Mouse (Mus musculus): ENCODE data around the gene 4930404N11Rik. TPM values are rescaled to one million over a fixed set of nuclear protein-coding genes. Genes with fewer than 3 reads are reported as not detected.

The 4930404N11Rik gene
- polyA plus RNA-seq, 2 experiments: 0.37 to 0.43 TPM

DNA sequence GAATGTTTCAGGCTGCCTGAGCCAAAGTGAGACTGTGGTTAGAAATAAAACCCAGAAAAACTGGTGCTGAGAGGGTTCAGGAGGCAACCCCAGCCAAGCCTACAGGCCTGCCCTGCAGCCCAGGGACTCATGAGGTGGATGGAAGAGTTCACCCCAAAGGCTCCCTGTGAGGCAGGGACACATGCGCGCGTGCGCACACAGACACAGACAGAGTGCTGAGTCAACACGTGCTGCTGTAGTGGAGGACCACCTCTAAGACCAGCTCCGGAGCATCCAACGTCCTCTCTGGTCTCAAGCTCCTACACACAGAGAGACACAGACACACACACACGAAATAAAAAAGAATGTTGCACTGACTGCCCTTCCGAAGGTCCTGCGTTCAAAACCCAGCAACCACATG lies 9.7 kb upstream of the 4930404N11Rik start:
- Histone ChIP-seq H3K4me1 (ENCODE audit: control insufficient read depth, insufficient read depth, low read length) (peaks cover 15% of the 10 kb centered on the region), H3K4me3 (replicated peaks; ENCODE audit: low read length) (no peak overlapping the region), H3K9ac (ENCODE audit: low read depth, low read length, severe bottlenecking) (no peak overlapping the region), H3K27ac (replicated peaks; ENCODE audit: low read depth, low read length) (no peak overlapping the region), H3K27me3 (ENCODE audit: control insufficient read depth, insufficient read depth, low read length) (no peaks in the 10 kb centered on the region), H3K36me3 (ENCODE audit: control insufficient read depth, insufficient read depth, low read length) (peaks cover 45% of the 10 kb centered on the region), H3K4me2 (replicated peaks; ENCODE audit: low read depth, low read length, severe bottlenecking) (no peak overlapping the region), H3K9me3 (ENCODE audit: control insufficient read depth, low read length) (no peaks in the 10 kb centered on the region)
- TF ChIP-seq POLR2A (IDR thresholded peaks at IDR 0.05; ENCODE audit: borderline replicate concordance, extremely low read depth, insufficient read depth, insufficient read length): no peak
- 93% methylated on average over 10 of the region's 10 CpGs for WGBS
- ATAC-seq (ENCODE audit: low FRiP score, low read depth) (no peak), DNase-seq (ENCODE audit: low spot score) (no peak)

DNA sequence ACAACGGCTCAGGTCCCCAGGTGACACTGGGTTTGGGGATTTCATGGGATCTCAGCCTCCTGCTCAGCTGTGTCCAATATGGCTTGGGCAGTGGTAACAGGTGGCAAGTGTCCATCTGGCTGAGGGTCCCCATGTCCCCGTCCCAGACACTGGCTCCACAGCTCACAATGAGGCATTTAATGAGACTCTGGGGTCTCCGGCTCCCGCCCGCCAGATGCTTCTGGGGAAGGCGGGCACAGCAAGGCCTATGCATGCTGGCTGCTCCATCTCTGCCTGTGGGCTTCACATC lies 1.5 kb upstream of the 4930404N11Rik start:
- no peak overlapping the region for H3K4me2 ChIP-seq (replicated peaks; ENCODE audit: low read depth, low read length, severe bottlenecking)
- DNase-seq (ENCODE audit: low spot score) (no peak), ATAC-seq (ENCODE audit: low FRiP score, low read depth) (no peak)
- no peak overlapping the region for H3K4me3 ChIP-seq (replicated peaks; ENCODE audit: low read length)
- 63% methylated on average over 6 of the region's 6 CpGs for WGBS
- peaks cover 67% of the 10 kb centered on the region for H3K36me3 ChIP-seq (ENCODE audit: control insufficient read depth, insufficient read depth, low read length)
- H3K27ac ChIP-seq (replicated peaks; ENCODE audit: low read depth, low read length): no peak overlapping the region
- peaks cover 14% of the 10 kb centered on the region for H3K4me1 ChIP-seq (ENCODE audit: control insufficient read depth, insufficient read depth, low read length)
- no peaks in the 10 kb centered on the region for H3K9me3 ChIP-seq (ENCODE audit: control insufficient read depth, low read length)
- peaks cover 26% of the 10 kb centered on the region for H3K27me3 ChIP-seq (ENCODE audit: control insufficient read depth, insufficient read depth, low read length)
- no peak for TF ChIP-seq POLR2A (IDR thresholded peaks at IDR 0.05; ENCODE audit: borderline replicate concordance, extremely low read depth, insufficient read depth, insufficient read length)
- H3K9ac ChIP-seq (ENCODE audit: low read depth, low read length, severe bottlenecking): no peak overlapping the region

DNA sequence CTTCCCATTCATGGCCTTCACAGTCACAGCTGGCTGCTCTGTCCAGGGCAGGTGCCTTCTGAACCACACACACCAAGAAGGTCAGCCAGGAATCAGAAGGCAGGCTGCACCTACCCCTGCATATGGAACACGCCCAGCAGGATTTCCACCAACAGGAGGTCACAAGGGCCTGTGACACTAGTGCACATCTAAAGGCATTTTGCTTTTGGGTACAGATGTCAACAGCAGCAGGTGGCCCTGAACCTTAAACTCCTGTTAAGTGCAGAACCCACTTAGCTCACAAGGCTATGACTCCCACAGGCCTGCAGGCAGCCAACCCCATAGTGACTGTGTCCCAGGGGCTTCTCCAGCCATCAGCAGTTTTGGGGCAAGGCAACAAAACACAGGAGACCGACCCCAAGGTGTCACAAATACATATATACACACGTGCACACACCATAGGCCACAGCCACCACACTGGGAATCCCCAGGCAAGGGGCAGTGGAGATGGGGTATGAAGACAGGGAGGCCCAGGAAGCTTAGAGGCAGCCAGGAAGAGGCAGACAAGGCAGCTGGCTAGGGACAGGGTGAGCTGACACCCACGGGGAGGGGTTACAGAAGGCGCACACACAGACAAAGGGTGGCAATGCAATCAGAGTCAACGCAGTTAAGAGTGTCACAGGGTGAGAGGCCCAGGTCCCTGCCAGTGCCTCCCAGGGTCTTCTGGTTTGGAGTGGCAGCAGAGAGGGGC lies 1.0 kb upstream of the 4930404N11Rik start:
- peaks cover 63% of the 10 kb centered on the region for H3K36me3 ChIP-seq (ENCODE audit: control insufficient read depth, insufficient read depth, low read length)
- WGBS: 91% methylated on average over 6 of the region's 6 CpGs

DNA sequence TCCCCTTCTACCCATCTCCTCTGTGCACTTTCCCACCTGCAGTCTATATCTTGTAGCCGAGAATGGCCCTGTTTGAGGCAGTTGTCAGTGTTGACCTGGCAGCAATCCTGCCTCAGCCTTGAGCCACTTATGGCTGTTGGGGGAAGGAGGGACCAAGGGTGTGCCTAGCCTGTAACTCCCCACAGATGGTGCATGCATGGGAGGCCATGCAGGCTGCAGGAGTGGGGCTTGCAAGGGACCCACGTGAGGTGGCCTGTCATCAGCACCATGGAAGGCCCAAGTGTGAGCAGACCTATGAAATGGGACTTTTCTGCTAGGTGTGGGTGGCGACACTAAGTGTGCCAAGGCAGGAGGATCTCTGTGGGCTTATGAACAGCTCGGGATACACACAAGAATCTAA lies 543 bp downstream of the 4930404N11Rik start:
- Histone ChIP-seq H3K9me3 (ENCODE audit: control insufficient read depth, low read length) (no peaks in the 10 kb centered on the region), H3K27me3 (ENCODE audit: control insufficient read depth, insufficient read depth, low read length) (peaks cover 26% of the 10 kb centered on the region), H3K4me1 (ENCODE audit: control insufficient read depth, insufficient read depth, low read length) (peaks cover 14% of the 10 kb centered on the region), H3K4me3 (replicated peaks; ENCODE audit: low read length) (peak overlapping the region; percentile 30), H3K27ac (replicated peaks; ENCODE audit: low read depth, low read length) (no peak overlapping the region), H3K36me3 (ENCODE audit: control insufficient read depth, insufficient read depth, low read length) (peaks cover 51% of the 10 kb centered on the region), H3K9ac (ENCODE audit: low read depth, low read length, severe bottlenecking) (no peak overlapping the region), H3K4me2 (replicated peaks; ENCODE audit: low read depth, low read length, severe bottlenecking) (0 out of 2 replicates have a peak overlapping the region, but pooled peaks have one; percentile 56)
- no peak for TF ChIP-seq POLR2A (IDR thresholded peaks at IDR 0.05; ENCODE audit: borderline replicate concordance, extremely low read depth, insufficient read depth, insufficient read length)
- 36% methylated on average over 4 of the region's 4 CpGs for WGBS
- no peak for ATAC-seq (ENCODE audit: low FRiP score, low read depth)
- no peak for DNase-seq (ENCODE audit: low spot score)

More for the DNA sequence above, 1.0 kb upstream of the 4930404N11Rik start:
- no peak overlapping the region for H3K9ac ChIP-seq (ENCODE audit: low read depth, low read length, severe bottlenecking)
- H3K9me3 ChIP-seq (ENCODE audit: control insufficient read depth, low read length): no peaks in the 10 kb centered on the region
- no peak for TF ChIP-seq POLR2A (IDR thresholded peaks at IDR 0.05; ENCODE audit: borderline replicate concordance, extremely low read depth, insufficient read depth, insufficient read length)
- peaks cover 14% of the 10 kb centered on the region for H3K4me1 ChIP-seq (ENCODE audit: control insufficient read depth, insufficient read depth, low read length)
- no peak for ATAC-seq (ENCODE audit: low FRiP score, low read depth)
- H3K4me3 ChIP-seq (replicated peaks; ENCODE audit: low read length): no peak overlapping the region
- no peak for DNase-seq (ENCODE audit: low spot score)
- peaks cover 26% of the 10 kb centered on the region for H3K27me3 ChIP-seq (ENCODE audit: control insufficient read depth, insufficient read depth, low read length)
- H3K4me2 ChIP-seq (replicated peaks; ENCODE audit: low read depth, low read length, severe bottlenecking): no peak overlapping the region
- no peak overlapping the region for H3K27ac ChIP-seq (replicated peaks; ENCODE audit: low read depth, low read length)

DNA sequence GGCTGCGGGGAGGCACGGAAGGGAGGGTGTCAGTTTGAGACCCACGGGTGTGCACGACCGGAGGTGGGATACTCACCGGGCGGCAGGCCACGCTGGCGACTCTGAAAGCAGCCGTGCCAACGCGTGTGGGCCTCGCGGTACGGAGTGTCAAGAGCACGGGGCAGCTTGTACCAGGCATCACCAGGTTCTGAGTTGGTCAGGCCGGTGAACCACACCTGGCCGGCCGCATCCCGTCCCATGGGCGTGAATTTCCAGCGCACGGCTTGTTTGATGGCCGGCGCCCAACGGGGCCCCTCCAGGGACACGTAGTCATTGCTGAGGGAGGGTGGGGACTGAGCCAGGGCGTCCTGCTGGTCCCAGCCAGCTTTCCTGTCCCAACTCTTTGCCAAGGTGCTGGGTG lies 950 bp downstream of the 4930404N11Rik start:
- TF ChIP-seq POLR2A (IDR thresholded peaks at IDR 0.05; ENCODE audit: borderline replicate concordance, extremely low read depth, insufficient read depth, insufficient read length): no peak
- peaks cover 14% of the 10 kb centered on the region for H3K4me1 ChIP-seq (ENCODE audit: control insufficient read depth, insufficient read depth, low read length)
- H3K9me3 ChIP-seq (ENCODE audit: control insufficient read depth, low read length): no peaks in the 10 kb centered on the region
- peak overlapping the region; percentile 56 for H3K4me2 ChIP-seq (replicated peaks; ENCODE audit: low read depth, low read length, severe bottlenecking)
- H3K27me3 ChIP-seq (ENCODE audit: control insufficient read depth, insufficient read depth, low read length): peaks cover 26% of the 10 kb centered on the region
- WGBS: 13% methylated on average over 28 of the region's 28 CpGs
- H3K36me3 ChIP-seq (ENCODE audit: control insufficient read depth, insufficient read depth, low read length): peaks cover 50% of the 10 kb centered on the region
- H3K4me3 ChIP-seq (replicated peaks; ENCODE audit: low read length): peak overlapping the region; percentile 30
- ATAC-seq (ENCODE audit: low FRiP score, low read depth) (no peak), DNase-seq (ENCODE audit: low spot score) (no peak)
- H3K9ac ChIP-seq (ENCODE audit: low read depth, low read length, severe bottlenecking): peak overlapping the region; percentile 43; the same call in 1 of the 2 replicates
- H3K27ac ChIP-seq (replicated peaks; ENCODE audit: low read depth, low read length): no peak overlapping the region

All from limb, embryonic 14.5 days (tissue).